Mouse (Mus musculus) ES-E14 (cell line): ENCODE data around the gene Grk6. TPM values are rescaled to one million over a fixed set of nuclear protein-coding genes. Genes with fewer than 3 reads are reported as not detected.
A peak's percentile ranks its signal among the peaks of the same experiment; 100 is the strongest.

Experiments
- DNase-seq: peaks from one replicate; pipeline ENCODE4 v3.0.0-alpha.2; 2013; ENCODE audit warnings: low read depth, low spot score
- H3K27ac ChIP-seq: 2 replicates; pipeline ENCODE4 v1.5.1; 2012; ENCODE audit warnings: low read depth, mild to moderate bottlenecking, low read length, moderate library complexity, mixed read lengths; ENCODE audit not compliant: poor library complexity, insufficient read depth, severe bottlenecking
- H3K36me3 ChIP-seq: 2 replicates; pipeline ENCODE4 v1.6.1; 2012; ENCODE audit warnings: mild to moderate bottlenecking, low read length, moderate library complexity, mixed read lengths; ENCODE audit not compliant: control insufficient read depth, poor library complexity, insufficient read depth, severe bottlenecking
- H3K4me1 ChIP-seq, 2 experiments: fragments of 150-350 bp in 1 of 2; sonication (generic) in 1 of 2; 2 replicates each; pipeline ENCODE4 v1.6.1; 2012; ENCODE audit warnings: low read length in 2 of 2, mild to moderate bottlenecking in 1 of 2, mixed read lengths in 1 of 2; ENCODE audit not compliant: control insufficient read depth in 2 of 2, insufficient read depth in 2 of 2, poor library complexity in 1 of 2
- H3K4me3 ChIP-seq, 2 experiments: fragments of 150-350 bp in 1 of 2; sonication (generic) in 1 of 2; 2 replicates each; pipeline ENCODE4 v1.5.1; 2012; ENCODE audit warnings: low read length in 2 of 2, low read depth in 1 of 2, mild to moderate bottlenecking in 1 of 2, mixed read lengths in 1 of 2; ENCODE audit not compliant: insufficient read depth in 1 of 2, poor library complexity in 1 of 2, severe bottlenecking in 1 of 2
- H3K9ac ChIP-seq: 2 replicates; pipeline ENCODE4 v1.6.1; 2012; ENCODE audit warnings: low read depth, mild to moderate bottlenecking, low read length, mixed read lengths; ENCODE audit not compliant: poor library complexity, insufficient read depth, severe bottlenecking
- H3K9me3 ChIP-seq: fragments of 150-350 bp; sonication (generic); 2 replicates; pipeline ENCODE4 v1.6.1; 2012; ENCODE audit warnings: low read depth, mild to moderate bottlenecking, low read length; ENCODE audit not compliant: control insufficient read depth, insufficient read depth
- CHD2 ChIP-seq: IDR thresholded peaks from 2 replicates; pipeline ENCODE4 v1.6.1; 2014; ENCODE audit warnings: mild to moderate bottlenecking, low read depth, low read length, inconsistent platforms
- HCFC1 ChIP-seq: IDR thresholded peaks from 2 replicates; pipeline ENCODE4 v1.6.1; 2012; ENCODE audit warnings: low read length, inconsistent platforms, borderline replicate concordance; ENCODE audit not compliant: insufficient read depth
- MAFK ChIP-seq: IDR thresholded peaks from 2 replicates; pipeline ENCODE4 v1.6.1; 2014; ENCODE audit warnings: mild to moderate bottlenecking, low read depth, low read length, inconsistent platforms; ENCODE audit not compliant: insufficient read depth
- ZC3H11A ChIP-seq: IDR thresholded peaks from 2 replicates; pipeline ENCODE4 v1.6.1; 2012; ENCODE audit warnings: low read depth, mild to moderate bottlenecking, inconsistent platforms, low read length, borderline replicate concordance
- ZNF384 ChIP-seq: IDR thresholded peaks from 2 replicates; pipeline ENCODE4 v1.6.1; 2012; ENCODE audit warnings: low read depth, low read length, inconsistent platforms
- in situ Hi-C, 2 experiments: fragments of 600-800 bp; cut with MboI; formaldehyde crosslinking; loops; one replicate each; pipeline ENCODE4 v1.15.1; 2025; ENCODE audit warnings: low sequenced_read_pairs in 2 of 2, inconsistent platforms in 1 of 2; ENCODE audit not compliant: unreplicated experiment in 2 of 2
- total RNA-seq: library from RNA; depleted of rRNA; stranded (reverse); fragments of 300-350 nt; gene quantifications from 2 replicates; pipeline ENCODE4 v1.2.3, GENCODE M21; 2012

Gene Grk6
- total RNA-seq, 1 experiment = 74.7 TPM

- peak overlapping the region; percentile 40 for H3K9ac ChIP-seq
- H3K36me3 ChIP-seq = peaks cover 47% of the 10 kb centered on the region
- peak overlapping the region; percentile 30; the same call in 1 of the 2 replicates for H3K27ac ChIP-seq
- peak overlapping the region in 1 of 2 experiments; percentile 5; a peak in 1 of 4 replicates for H3K4me3 ChIP-seq
- peaks cover 10 to 45% of the 10 kb centered on the region in 2 experiments for H3K4me1 ChIP-seq
- H3K9me3 ChIP-seq = no peaks in the 10 kb centered on the region
- in situ Hi-C loops = no loop called here
- TF ChIP-seq ZNF384 (no peak), MAFK (no peak), HCFC1 (no peak), ZC3H11A (no peak), CHD2 (no peak)
- DNase-seq = no peak
Measured at GRCm38 (mm10) chr13:55449205-55449604, 4.3 kb downstream of the Grk6 start.

- in situ Hi-C loops = no loop called here
- H3K27ac ChIP-seq = peak overlapping the region; percentile 30; the same call in 1 of the 2 replicates
- peaks cover 53% of the 10 kb centered on the region for H3K36me3 ChIP-seq
- no peak for DNase-seq
- no peaks in the 10 kb centered on the region for H3K9me3 ChIP-seq
- peak overlapping the region; percentile 3; the same call in 1 of the 2 replicates for H3K9ac ChIP-seq
- H3K4me3 ChIP-seq = no peak overlapping the region
- TF ChIP-seq HCFC1 (no peak), MAFK (no peak), ZC3H11A (no peak), CHD2 (no peak), ZNF384 (no peak)
- peaks cover 10 to 45% of the 10 kb centered on the region in 2 experiments for H3K4me1 ChIP-seq
Measured at GRCm38 (mm10) chr13:55449679-55450441, 5.0 kb downstream of the Grk6 start.

GRCm38 (mm10) chr13:55450511-55450980, 5.7 kb downstream of the Grk6 start:
- Histone ChIP-seq H3K9me3 (no peaks in the 10 kb centered on the region), H3K9ac (no peak overlapping the region), H3K36me3 (peaks cover 58% of the 10 kb centered on the region), H3K4me3 (no peak overlapping the region), H3K27ac (no peak overlapping the region), H3K4me1 (peaks cover 10 to 45% of the 10 kb centered on the region in 2 experiments)
- no peak for DNase-seq
- TF ChIP-seq MAFK = no peak
- no peak for TF ChIP-seq ZNF384
- TF ChIP-seq ZC3H11A = no peak
- TF ChIP-seq CHD2 = no peak
- TF ChIP-seq HCFC1 = no peak
- in situ Hi-C loops = no loop called here

- Histone ChIP-seq H3K27ac (no peak overlapping the region), H3K9me3 (no peaks in the 10 kb centered on the region), H3K9ac (no peak overlapping the region), H3K4me3 (no peak overlapping the region), H3K4me1 (peaks cover 10 to 45% of the 10 kb centered on the region in 2 experiments), H3K36me3 (peaks cover 64% of the 10 kb centered on the region)
- TF ChIP-seq HCFC1 (no peak), ZC3H11A (no peak), ZNF384 (no peak), CHD2 (no peak), MAFK (no peak)
- in situ Hi-C loops = no loop called here
- no peak for DNase-seq
Measured at GRCm38 (mm10) chr13:55451296-55451695, 6.4 kb downstream of the Grk6 start.
